Mouse (Mus musculus) spleen, adult 2 months (tissue): ENCODE results near the gene Wbp4. TPM values are rescaled to one million over a fixed set of nuclear protein-coding genes. Genes with fewer than 3 reads are reported as not detected.

Experiments
- DNase-seq, 2 experiments: peaks; one replicate each; pipeline versions ENCODE4 v3.0.0 to v3.0.0-alpha.2; 2012 to 2021; ENCODE audit warnings: low spot score in 2 of 2, low read depth in 1 of 2
- H3K27ac ChIP-seq: fragments of 200-500 bp; 2 replicates; pipeline ENCODE4 v1.5.1; 2012; ENCODE audit warnings: low read length, inconsistent platforms; ENCODE audit not compliant: insufficient read depth
- H3K27me3 ChIP-seq: fragments of 200-500 bp; 2 replicates; pipeline ENCODE4 v1.6.1; 2012; ENCODE audit warnings: mild to moderate bottlenecking, moderate library complexity, low read length, inconsistent platforms; ENCODE audit not compliant: control insufficient read depth, insufficient read depth
- H3K36me3 ChIP-seq: fragments of 200-500 bp; 2 replicates; pipeline ENCODE4 v1.6.1; 2012; ENCODE audit warnings: mild to moderate bottlenecking, low read length, inconsistent platforms; ENCODE audit not compliant: control insufficient read depth, insufficient read depth
- H3K4me1 ChIP-seq: fragments of 200-500 bp; 2 replicates; pipeline ENCODE4 v1.6.1; 2011; ENCODE audit warnings: inconsistent platforms; ENCODE audit not compliant: control insufficient read depth, insufficient read depth, insufficient read length
- H3K4me3 ChIP-seq: fragments of 200-500 bp; 2 replicates; pipeline ENCODE4 v1.5.1; 2011; ENCODE audit warnings: mild to moderate bottlenecking, inconsistent platforms; ENCODE audit not compliant: insufficient read depth, insufficient read length; ENCODE audit errors: extremely low read depth
- CTCF ChIP-seq: fragments of 200-500 bp; IDR thresholded peaks from 2 replicates; pipeline ENCODE4 v1.5.1; 2011; ENCODE audit warnings: mild to moderate bottlenecking, inconsistent platforms; ENCODE audit not compliant: insufficient read depth, insufficient read length, insufficient replicate concordance; ENCODE audit errors: extremely low read depth
- POLR2A ChIP-seq: fragments of 200-500 bp; IDR thresholded peaks from 2 replicates; pipeline ENCODE4 v1.6.1; 2011; ENCODE audit warnings: low read depth, low read length, inconsistent platforms
- WGBS: fragments of 180-500 bp; shearing (Covaris S2); methylation state at CpG from one replicate; pipeline ENCODE4 v1.1.7; 2018; 5-methylcytosine and 5-hydroxymethylcytosine counted together
- polyA plus RNA-seq: library from polyadenylated mRNA; depleted of rRNA; stranded (reverse); fragments of >200 nt; gene quantifications from 2 replicates; pipeline ENCODE4 v1.2.3, GENCODE M21; 2012; rRNA removed

Gene Wbp4
- polyA plus RNA-seq, 1 experiment: 2.6 TPM

DNA sequence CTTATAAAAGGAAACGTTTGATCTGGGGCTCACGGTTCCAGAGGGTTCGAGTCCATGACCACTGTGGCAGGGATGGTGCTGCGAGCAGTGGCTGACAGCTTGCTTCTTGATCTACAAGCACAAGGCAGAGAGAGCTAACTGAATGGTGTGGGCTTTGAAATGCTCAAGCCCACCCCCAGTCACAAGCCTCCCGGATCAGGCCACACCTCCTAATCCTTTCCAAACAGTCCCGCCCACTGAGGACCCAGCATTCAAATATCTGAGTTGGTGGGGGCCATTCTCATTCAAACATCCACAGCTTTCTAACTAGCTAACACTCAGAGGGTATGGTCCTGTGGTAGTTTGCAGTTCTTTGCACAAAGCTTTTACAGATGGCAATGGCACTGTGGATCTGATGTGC is 68.2 kb downstream of the Wbp4 start:
- no peak for DNase-seq
- 0 out of 2 replicates have a peak, but pooled peaks cover 1% of the 10 kb centered on the region for H3K36me3 ChIP-seq
- H3K4me3 ChIP-seq: no peak overlapping the region
- H3K4me1 ChIP-seq: no peaks in the 10 kb centered on the region
- no peaks in the 10 kb centered on the region for H3K27me3 ChIP-seq
- 96% methylated on average over 6 of the region's 6 CpGs for WGBS
- H3K27ac ChIP-seq: no peak overlapping the region
- TF ChIP-seq CTCF (no peak), POLR2A (no peak)

DNA sequence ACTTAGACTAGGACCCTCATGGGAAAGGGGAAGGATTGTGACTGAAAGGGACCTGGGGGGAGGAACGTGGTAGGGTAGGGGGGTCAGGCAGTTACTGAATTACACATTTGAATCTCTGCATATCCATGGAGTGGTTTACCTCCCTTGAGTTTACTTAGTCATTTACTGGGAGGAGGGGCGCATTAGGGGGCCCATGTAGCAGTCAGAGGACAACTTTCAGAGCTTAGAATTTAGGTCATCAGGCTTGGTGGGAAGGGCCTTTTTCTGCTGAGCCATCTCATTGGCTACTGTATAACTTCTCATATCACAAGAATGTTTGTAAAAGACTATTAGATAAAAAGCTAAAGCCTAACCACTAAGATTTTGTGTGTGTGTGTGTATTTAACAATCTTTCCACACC is 70.7 kb downstream of the Wbp4 start:
- TF ChIP-seq CTCF: no peak
- TF ChIP-seq POLR2A: no peak
- 96% methylated on average over 2 of the region's 2 CpGs for WGBS
- DNase-seq: no peak
- Histone ChIP-seq H3K27me3 (no peaks in the 10 kb centered on the region), H3K27ac (no peak overlapping the region), H3K4me3 (no peak overlapping the region), H3K4me1 (no peaks in the 10 kb centered on the region), H3K36me3 (peaks cover 4% of the 10 kb centered on the region; the same call in 1 of the 2 replicates)

Other genes starting within 250 kb of the Wbp4 start
- gene Zfp957, start 234.2 kb downstream of the Wbp4 start, polyA plus RNA-seq: not detected in 2 replicates
- 57.6 and 94.0 TPM in 2 replicates for gene Rgcc, start 179.9 kb downstream of the Wbp4 start, polyA plus RNA-seq
- gene Naa16, start 90.7 kb downstream of the Wbp4 start, polyA plus RNA-seq: 1.5 and 2.1 TPM in 2 replicates
- 0.53 and 0.59 TPM in 2 replicates for gene Mtrf1, start 83.7 kb downstream of the Wbp4 start, polyA plus RNA-seq
- gene Kbtbd7, start 55.0 kb downstream of the Wbp4 start, polyA plus RNA-seq: 4.2 and 6.0 TPM in 2 replicates
- gene Kbtbd6, start 29.7 kb downstream of the Wbp4 start, polyA plus RNA-seq: 1.4 and 1.5 TPM in 2 replicates
- gene Elf1, start 326 bp downstream of the Wbp4 start, polyA plus RNA-seq: 22.5 and 26.7 TPM in 2 replicates
- 3.4 and 3.7 TPM in 2 replicates for gene Sugt1, start 106.2 kb upstream of the Wbp4 start, polyA plus RNA-seq
- gene Cnmd, start 180.7 kb upstream of the Wbp4 start, polyA plus RNA-seq: not detected in 2 replicates